Mouse (Mus musculus): ENCODE data around the gene Ccdc113.

- TF ChIP-seq POLR2A (IDR thresholded peaks at IDR 0.05; ENCODE audit: low read depth, low read length) = no peak
- TF ChIP-seq CTCF (IDR thresholded peaks at IDR 0.05; ENCODE audit: extremely low read depth, insufficient read length, insufficient replicate concordance, low read depth, low read length) = no peak
These were observed 45.8 kb upstream of the Ccdc113 start for GRCm38 (mm10) chr8:95487800-95488697.
